Mouse (Mus musculus): Measurements from ENCODE around the gene Bmp2k.

Bmp2k gene

DNA sequence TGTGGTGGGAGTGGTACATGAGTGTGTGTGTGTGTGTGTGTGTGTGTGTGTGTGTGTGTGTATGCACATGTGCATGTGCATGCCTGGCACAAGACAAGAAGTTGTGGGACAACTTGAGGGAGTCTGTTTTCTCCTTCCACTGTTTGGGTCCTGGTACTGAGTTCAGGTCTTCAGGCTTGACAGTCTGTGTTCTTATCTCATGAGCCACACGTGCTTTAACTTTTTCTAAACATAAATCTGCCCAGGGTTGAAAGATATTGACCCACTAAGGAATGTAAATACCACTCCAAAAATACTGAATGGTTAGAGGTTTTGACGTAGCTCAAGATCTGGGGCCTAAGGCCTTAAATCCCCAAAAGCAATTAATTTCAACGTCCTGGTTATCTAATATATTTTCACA, 23.8 kb upstream of the Bmp2k start:
- no peak for DNase-seq

DNA sequence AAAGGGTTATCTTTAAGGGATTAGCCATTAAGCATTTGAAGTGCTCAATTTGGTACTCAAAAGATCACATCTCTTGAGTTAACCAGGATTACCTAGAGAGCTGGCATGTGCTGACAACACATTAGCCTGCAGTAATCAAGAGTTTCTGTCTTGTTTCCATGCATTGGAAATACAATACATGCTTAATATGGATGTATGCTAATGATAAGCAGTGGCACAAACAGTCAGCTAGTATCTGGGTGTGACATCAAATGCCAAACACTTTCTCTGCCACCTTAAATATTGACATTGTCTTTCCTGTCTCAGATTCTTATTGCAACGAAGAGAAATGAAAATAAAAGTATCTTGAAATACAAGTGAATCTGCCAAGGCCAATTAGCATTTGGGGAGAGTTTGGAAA, 22.8 kb upstream of the Bmp2k start:
- no peak for DNase-seq

DNA sequence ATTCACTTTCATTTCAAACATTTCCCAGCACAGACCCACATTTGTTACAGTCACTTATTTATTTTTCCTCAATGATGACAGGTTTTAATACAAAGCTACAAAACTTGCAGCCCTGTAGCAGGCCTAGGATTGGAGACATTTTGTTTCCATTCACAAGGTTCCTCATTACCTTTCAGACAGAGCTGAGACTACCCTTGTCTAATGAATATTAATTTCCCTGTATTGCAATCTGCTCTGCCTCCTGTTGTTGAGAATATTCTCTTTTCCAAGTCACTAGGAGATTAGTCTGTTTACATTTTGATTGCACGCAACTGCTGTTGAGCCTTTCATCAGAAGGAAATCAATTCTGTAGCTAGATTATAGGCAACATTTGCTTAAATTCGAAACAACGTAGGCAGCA, 22.4 kb upstream of the Bmp2k start:
- DNase-seq: no peak

DNA sequence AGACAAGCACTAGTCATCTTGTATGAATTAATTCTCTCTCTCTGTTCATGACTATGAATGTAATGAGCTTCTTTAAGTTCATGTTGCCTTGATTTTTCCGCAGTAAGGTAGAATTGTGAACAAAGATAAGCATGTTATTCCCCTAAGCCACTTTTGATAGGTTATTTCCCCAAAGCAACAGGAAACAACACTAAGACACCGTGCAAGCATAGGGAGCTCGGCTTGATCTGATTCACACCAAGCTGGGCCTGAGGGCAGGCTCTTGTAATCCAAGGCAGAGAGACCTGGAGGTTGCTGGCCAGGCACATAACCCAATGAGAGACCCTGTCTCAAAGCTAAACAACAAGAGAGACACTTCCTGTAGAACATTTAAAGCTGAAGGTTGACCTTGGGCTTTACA, 21.3 kb upstream of the Bmp2k start:
- no peak for DNase-seq

DNA sequence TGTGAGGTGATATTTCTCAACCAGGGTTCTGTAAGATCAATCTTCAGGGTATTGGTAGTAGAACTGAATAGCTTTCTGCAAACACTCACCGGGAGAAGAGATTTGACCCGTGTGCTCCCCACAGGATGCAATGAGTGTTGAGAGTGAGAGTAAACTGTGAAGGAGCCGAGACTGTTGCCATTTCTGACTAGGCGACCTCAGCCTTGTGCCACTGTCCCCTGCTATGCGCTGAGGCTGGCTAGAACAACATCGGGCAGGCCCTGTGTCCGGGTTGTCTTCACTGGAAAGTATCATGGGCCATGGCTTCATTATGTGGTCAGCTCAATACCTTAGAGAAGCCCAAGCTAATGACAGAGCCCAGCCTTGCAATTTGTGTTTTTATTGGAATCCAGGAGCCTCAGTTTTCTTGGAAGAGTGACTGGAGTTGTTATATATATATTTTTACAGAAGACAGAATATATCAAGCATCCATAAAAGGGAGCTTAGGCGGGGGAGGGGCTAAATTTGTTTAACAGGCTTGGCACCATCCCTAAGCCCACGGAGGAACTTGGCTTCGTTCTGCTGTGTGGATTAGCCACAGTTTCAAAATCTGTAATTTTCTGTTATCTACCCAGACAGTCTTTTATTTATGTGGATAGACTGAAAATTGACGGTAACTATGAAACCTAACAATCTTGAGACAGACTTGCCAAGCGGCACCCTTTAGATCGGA, 18.0 kb upstream of the Bmp2k start:
- DNase-seq: no peak

DNA sequence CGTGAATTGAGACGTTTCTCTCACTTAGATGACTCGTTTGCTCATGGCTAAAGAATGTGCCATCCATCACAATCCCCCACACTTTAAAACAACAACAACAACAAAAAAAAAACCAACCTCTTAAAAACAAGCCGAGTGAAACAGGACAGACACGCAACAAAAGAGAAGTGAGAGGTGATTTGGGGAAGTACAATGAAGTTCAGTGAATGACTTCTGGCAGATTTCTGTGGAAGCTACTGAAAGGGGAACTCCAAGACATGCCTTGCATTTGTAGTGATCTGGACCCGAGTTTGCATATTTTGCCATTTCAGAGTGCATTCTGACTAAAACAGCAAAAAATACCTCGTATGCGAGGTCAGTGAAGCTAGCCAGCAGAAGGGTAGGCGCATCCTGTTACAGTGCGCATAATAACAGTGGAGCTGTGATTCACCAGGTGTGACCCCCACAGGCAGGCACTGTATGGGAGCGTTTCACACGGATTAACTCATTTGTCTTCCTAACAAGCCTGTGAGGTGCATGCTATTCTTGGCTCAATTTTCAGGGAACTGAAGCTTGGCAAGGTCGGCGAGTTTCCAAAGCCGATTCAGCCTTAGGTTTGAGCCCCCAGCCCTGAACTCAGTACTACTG, 17.4 kb upstream of the Bmp2k start:
- no peak for DNase-seq

DNA sequence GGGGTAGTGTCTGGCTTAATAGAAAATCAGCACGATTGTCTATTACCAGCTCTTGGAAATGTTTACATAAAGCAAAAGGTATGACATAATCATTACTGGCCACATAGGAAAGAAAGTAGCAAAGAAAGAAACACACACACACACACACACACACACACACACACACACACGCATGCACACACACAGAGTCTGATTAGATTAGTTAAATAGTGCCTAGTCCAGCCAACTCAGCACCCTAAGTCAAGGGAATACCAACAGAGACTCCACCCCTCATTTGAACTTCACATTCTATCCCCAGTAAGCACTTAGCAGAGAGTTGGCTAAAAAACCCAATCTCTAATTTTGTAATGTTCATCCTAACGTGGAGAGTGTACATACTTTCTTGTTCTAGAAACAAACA, 15.5 kb upstream of the Bmp2k start:
- no peak for DNase-seq

DNA sequence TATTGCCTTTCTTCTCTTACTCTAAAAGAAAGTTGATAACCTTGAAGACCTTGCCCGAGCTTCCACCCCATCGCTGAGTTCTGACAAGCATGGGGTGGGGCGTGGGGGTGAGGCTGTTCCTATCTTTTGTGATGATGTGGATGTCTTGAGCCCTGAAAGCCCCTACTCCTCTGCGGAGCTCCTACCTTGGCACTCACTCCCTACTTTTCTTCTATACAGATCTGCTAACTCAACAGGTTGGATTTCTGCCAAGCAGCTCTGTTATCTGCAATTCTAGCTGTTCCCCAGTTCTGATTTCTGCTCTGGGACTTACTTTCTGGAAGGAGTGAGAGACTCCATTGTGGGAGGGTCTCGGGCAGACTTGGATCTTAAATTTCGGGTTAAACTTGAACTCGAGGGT, 14.3 kb upstream of the Bmp2k start:
- DNase-seq: no peak

DNA sequence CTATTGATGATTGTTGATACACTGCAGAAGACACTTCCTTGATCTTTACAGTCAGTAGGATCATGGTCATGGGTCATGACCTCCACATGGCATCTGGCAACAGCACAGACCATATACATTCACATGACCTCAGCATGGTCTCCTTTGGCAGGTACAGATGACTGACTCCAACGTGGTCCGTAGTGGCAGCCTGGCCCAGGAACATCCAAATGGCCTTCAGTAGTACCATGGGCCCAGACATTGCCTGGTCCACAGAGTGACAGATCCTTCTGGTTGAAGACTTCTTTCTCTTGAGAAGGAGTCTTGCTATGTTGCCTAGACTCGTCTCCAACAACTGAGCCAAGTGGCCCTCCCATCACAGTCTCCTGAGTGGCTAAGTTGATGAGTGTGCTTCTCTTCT, 10.6 kb upstream of the Bmp2k start:
- no peak for DNase-seq

DNA sequence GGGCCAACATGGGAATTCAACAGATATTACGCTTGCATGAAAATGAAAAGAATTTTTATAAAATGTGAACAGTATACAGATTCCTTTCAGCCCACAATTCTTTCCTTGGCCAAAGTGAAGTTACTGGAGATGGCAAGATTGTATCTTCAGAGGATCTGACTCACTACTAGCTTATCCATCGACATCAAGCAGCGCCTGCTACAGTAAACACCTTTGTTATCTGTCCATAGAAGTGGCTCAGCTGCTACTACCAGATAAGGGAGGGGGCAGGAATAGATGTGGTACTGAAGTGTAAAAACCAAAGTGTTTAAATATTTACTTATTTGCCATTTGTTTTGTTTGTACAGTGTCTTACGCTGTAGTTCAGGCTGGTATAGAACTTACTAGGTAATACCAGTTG, 8.6 kb upstream of the Bmp2k start:
- no peak for DNase-seq

DNA sequence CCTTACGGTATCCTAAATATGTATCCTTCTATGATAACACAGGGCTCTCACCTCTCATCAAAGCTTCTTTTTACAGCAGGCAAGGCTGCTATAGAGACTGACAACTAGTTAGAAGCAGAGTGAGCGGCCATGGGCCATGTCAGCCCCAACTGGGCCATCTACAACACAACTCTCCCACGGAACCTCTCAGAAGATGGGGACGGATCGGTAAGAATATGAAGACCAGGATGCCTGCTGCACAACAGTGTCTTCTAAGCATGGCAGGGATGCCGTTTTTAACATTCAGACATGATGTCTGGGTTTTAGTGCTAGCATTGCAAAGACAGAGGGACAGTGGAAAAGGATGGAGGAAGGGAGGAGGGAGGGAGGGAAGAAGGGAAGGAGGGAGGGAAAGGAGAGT, 6.3 kb upstream of the Bmp2k start:
- no peak for DNase-seq

DNA sequence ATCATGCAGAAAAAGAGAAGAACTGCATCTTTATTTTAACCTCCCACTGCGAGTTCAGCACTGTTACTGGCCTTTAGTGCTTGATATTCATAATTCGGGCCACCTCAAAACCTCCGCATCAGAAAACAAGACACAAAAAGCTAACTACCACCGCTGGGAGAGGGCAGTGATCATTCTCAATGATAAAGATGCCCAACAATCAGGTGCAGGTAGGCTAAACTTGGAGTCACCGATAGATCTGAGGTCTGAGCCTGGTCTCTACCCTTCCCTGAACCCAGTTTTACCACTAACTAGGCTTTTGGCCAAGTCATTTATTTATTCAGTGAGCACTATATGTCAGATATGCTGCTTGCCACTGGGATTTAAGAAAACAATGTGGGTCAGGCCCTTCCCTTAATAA, 4.8 kb upstream of the Bmp2k start:
- DNase-seq: no peak

DNA sequence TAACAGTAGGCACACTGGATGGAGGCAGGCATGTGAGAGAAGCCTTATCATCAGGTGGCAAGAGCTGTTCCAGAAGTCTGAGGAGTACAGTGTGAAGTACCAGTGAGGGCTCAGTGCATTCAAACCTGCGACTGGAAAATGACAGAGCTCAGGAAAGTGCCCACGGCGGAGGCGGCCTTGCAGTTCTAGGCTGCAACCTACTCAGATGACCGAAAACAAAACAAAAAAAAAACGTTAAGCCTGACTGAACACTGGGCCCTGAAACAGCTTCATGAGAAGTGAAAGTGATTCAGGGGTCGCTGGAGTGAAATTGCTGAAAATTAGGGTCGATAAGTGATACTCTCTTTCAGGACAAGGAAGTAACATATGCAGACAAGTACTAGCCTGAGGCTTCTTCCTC, 4.4 kb upstream of the Bmp2k start:
- DNase-seq: no peak

DNA sequence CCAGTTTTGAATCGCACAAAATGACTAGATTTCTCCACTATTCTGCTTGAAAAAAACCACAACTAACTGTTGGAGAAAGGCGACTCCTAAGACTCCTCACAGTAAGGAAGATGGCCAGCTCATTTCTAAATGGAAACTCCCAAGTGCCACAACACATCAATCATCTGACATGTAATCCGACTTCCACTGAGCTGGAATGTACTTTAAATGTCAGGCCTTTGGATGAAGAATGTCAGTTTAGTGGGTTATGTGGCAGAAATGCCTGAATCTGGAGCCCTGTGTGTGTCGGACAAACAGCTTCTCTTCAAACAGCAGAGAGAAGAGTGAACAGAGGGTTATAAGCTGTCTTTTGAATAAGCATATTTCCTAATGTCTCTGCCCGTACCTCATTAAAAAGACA, 1.7 kb upstream of the Bmp2k start:
- DNase-seq: no peak

DNA sequence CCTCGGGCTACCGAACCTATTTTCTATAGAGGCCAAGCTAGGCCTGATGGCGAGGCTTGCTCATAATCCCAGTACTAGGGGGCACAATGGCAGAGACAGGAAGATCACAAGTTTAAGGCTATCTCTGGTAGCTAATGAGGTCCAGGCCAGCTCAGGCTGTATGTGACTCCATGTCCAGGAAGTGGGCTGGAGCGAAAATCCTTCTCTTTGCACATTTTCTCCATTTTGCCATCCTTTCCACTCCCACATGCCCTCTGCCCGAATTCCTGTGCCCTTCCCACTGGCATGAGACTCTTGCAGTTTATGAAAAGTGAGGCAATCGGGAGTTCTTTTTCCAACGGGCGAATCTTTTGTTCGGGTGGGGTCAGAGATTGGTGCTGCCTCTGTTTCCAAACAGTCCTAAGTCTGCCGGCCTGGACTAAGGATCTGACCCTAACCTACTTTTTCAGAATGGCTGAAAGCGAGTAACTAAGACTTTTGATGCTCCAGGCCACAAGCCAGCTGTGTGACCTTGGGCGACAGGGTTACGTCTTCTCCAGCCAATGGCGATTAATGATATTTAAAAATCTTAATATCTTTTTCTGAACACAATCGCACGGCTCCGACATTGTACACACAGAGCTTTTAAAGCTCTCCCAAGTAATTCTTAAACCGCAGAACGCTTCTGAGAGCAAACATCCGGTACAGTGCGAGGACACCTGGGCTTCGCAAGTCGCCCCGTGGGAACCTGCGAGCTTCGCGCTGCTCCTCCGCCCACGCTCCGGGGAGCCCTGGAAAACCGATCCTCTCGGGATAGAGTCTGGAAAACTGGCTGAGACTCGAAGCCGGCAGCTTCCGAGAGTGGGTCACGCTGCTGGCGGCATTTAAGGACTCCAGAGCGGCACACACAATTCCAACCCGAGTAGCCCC, 834 bp upstream of the Bmp2k start:
- DNase-seq: no peak

DNA sequence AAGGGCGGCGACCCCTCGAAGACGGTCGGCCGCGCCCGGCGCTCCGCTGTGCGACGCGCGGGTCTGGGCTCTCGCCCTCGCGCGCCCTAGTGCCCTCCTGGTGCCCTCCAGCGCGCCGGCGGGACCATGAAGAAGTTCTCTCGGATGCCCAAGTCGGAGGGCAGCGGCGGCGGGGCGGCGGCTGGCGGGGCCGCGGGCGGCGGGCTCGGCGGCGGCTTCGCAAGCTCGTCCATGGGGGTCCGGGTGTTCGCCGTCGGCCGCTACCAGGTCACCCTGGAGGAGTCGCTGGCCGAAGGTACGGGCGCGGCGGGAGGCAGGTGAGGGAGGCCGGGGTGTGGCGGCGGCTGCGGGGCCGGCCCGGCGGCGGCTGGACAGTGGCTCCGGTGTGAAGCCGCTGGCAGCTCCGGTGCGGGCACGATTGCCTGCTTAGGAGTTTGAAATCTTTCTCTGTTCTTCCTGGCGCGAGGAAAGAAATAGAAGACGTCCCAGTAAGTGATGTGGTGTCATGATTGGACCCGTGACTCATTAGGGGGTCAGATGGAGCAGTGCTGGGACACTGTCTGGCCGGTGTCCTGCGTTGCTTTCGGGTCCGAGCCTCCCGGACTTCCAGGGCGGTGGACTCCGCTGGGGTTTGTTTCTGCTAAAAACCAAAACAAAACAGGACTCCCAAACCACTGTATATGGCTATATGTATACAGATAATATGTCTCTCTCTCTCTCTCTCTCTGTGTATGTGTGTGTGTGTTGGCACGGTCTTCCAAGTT, 495 bp downstream of the Bmp2k start:
- peak; percentile 28 for DNase-seq

DNA sequence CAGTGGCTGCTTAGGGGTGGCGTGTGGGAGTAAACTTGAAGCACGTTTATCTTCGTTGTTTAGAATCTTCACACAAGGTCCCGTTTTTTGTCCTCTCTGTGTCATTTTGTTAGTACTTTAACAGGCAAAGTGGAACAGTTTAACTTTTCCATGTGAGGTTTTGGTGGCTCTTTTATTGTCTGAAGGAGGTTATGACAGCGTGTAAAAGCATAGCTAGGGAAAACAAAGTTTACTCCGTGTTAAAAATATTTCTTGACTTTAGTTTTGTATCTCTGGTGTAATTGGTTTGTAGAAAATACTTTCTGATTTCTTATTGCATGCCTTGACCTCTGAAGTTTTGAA, 1.0 kb downstream of the Bmp2k start:
- no peak for DNase-seq

DNA sequence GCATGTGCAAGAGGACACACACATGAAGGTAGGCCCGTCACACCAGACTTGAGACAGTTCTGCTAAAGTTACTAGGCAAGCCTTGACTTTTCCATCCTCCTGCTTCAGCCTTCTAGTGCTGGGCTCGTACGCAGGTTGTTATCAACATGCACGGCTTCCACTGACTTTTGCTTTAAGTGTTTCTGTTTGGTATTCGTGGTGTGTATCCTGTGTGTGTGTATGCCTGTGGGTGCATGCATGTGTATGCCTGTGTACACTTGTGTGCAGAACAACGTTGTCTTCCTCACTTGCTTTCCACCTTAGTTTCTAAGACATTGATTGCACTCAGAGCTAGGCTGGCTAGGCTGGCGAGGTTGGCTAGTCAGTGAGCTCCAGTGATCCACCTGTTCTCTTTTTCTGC, 2.1 kb downstream of the Bmp2k start:
- no peak for DNase-seq

DNA sequence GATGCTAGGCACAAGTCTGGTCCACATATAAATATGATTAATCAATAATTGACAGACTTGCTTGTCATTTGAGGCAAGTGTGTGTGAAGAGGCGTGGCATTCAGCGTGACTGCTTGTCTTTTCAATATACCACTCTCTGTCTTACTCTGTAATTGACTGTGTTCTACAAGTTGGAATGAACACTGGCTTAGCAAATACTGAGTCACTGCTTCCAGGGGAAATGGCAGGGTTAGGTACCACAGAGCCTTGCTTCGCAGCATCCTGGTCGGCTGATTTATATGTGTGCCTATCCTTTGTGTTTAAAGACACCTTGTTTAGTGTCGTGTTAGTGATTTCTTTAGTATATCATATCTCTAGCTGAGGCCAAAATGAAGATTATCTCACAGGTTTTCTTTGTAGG, 3.0 kb downstream of the Bmp2k start:
- no peak for DNase-seq

DNA sequence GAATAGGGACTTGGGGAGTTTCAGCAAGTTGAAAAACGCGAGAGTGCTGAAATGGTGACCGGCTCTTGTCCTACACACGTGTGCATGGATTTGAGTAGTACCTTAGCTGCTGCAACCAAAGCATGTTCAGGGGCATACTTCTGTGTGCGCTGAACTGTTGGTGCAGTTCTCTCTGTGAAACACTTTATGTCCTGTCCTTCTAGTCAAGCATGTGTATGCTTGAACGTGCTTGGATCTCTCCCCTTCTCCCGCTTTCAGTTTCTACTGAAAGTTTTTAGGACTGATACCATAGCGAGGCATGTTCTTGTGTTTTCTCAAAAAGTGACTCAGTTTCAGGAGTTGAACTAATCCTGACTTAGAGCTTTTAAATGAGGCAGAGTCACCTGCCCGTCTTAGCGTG, 3.7 kb downstream of the Bmp2k start:
- DNase-seq: no peak

DNA sequence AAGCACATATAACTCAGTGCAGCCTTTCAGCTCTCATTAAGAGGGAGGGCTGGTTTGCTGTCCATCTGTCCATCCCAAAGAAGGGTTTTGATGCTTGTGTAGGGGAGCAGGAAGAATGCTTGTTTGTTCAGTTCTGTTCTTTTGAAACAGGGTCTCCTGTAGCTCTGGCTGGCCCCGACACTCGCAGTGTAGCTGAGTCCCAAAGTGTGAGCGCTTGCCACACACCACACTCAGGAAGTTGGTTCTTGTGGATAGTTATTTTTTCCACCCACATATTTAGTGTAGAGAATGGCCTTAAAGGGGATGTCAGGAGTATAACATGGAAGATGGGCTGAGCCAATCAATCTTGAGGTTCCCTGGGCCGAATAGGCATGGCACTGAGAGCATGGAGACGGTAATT, 4.1 kb downstream of the Bmp2k start:
- DNase-seq: no peak

DNA sequence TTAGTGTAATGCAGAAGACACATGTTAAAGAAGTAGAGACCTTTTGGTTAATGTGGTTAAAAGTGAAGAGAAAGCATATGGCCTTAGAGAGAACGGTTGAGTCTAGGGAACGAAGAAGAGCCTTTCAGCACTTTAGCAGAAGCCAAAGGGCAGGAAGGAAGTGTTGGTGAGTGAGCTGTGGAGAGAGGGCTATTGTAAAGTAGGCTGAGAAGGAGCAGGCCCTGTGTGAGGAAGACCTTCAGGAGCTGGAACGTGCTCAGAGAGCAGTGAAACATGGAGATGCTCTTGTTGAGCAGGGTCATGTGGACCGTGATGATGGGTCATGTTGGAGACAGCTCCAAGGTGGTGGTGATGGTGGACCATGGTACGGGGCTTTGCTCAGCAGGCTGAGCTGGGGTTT, 4.8 kb downstream of the Bmp2k start:
- DNase-seq: no peak

DNA sequence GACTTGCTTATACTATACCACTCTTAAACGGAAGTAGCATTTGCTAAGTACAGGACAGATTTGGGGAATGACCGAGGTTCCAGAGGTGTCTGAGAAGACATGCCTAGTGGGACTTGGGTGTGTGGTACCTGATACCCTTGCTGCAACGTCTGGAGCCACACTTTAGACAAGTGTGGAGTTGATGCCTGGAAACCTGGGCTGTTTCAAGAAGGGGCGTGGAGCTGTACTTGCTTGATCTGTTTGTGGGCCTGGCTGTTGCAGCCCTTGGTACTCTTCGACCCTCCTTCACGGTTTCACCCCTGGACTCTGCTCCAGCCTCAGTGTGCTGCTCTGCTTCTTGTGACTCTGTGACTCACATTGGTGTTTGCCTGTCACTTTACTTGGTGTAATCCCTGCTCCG, 5.4 kb downstream of the Bmp2k start:
- DNase-seq: no peak
